Mouse (Mus musculus) CD4-positive helper T cell, adult 2 months (primary cell): Measurements from ENCODE around the gene Gm42878.
A peak's percentile ranks its signal among the peaks of the same experiment; 100 is the strongest.

Experiments
- DNase-seq: peaks from one replicate; pipeline ENCODE4 v3.0.0-alpha.2; 2012; ENCODE audit warnings: low read depth, missing footprints, low spot score

The Gm42878 gene

DNA sequence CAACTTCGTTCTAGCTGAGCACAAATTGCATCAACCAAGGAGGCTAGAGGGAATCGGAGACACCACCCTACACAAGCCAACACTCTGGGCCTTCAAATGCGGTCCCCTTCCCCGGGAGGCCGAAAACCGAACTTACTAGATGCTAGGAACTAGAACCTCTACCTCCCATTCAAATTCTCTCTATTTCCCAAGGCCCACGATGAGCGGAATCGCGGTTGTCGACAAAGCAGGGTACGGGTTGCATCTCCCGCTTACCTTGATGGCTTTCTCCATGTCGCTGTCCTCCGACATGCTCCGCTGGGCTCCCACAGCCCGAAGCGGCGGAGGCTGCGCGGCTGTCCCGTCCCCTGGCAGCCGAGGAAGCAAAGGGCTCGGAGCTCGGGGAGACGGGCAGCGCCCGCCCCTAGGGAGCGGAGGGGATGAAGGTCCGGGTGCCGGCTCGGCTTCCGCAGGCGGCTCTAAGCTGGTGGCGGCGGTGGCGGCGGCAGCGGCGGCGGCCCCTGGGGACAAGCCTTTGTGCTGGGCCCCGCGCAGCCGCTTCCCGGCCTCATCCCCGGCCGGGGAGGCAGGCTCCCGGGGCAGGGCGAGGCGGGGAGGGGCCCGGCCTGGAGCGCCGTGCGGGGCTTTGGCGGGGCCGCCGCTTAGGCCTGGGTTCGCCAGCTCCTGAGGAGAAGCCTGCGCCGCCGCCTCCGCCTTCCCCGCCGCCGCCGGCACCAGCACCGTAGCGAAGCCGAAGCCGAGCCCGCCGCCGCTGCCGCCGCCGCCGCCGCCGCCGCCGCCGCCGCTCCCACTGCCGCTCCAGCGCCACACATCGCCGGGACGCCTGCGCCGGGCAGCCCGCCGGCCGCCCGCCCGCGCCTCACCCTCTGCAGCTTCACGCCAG is at the start of gene Gm42878, which contains the start of gene Adam1a:
Gene Gm42878, minus strand, starts transcription at position 573 of the 883 bp plus-strand sequence.
Gene Adam1a, minus strand, starts transcription at position 573 of the 883 bp plus-strand sequence.
- DNase-seq: peak; percentile 65

DNA sequence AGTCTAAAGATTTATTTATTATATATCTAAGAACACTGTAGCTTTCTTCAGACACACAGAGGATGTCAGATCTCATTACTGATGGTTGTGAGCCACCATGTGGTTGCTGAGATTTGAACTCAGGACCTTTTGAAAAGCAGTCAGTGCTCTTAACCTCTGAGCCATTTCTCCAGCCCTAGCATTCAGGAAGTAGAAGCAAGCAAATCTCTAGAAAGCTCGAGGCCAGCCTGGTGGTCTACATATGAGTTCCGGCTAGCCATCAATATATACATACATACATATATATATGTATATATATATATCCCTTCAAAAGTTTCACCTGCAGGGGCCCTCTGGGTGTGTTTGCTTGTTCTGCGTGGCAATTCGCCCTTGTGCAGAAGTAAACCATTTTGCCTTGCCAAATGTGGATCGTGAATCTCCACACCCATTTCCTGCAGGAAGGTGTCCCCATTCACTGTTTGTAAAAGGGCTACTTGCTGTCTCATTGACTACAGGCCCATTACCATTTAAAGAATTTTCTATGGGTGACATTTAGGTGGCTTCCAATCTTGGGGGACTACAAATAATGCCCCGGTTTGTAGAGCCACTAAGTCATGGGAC is 49.5 kb upstream of the Gm42878 start:
- DNase-seq: no peak

DNA sequence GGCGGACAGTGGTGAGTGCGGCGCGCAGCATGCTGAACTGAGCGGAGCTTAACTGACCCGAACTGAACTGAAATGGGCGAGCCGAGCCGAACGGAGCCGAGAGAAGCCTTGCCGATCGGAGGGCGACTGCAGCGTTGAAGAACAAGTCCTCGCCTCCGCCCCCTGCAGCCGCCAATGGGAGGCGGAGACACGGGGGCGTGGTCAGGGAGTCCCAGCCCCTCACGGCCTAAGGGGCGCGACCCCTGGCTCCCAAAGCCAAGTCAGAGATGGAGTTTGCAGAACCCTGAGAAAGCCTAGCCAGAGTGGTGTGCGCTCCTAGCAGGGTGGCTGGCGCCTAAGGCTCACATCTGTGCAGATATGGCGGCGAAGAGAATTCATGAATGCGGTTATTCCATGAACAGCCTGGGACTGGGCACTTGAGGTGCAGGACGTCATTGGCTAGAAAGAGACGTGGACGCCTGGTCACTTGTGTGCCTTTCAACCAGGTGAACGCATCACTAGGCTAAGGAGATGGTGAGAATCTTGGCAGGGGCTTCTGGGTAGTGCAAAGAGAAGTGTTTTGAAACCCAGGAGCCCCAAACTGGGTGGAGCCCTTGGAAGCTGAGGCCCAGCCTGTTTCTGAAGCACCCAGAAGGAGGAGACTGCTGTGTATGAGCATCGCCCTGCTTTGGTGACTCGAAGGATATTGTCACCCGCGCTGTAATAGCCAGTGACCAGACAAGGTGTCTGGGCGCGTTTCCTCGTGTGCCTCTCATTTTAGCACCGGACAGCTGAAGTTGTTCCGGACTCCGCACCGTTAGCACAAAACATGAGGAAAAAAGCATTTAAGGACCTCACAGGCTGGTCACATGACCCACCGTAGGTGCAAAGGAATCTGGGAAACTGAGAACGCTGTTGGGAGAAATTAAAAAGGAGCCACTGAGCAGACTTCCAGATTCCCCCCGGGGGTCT is 48.4 kb upstream of the Gm42878 start, which contains the start of gene Aldh2:
Gene Aldh2, minus strand, starts transcription at position 374 of the 951 bp plus-strand sequence.
- peak; percentile 76 for DNase-seq

DNA sequence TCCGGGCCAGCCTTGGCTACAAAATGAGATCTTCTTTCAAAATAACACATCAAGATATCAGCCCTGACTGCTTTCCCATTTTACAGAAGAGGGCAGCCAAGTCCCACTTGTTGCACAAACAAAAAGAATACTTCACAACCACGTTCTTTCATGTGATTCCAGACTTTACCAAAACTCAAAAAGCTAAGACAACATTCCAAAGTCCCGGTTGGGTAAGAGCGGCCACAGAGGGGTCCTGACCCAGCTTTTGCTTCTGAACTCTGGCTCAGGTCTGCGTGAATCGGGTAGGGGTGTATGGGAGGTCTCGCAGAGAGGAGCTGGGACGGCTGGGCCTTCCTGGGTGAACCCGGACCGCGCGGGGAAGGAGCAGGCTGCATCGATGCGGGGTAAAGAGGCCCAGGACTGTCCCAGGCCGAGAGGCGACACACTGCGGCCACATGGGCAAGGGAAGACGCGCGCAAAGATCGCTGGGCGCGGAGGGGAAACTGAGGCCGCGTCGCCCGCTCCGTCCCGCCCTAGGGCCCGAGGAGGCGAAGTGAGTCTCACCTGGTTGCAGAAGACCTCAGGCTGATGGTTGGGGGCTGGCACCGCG is 47.6 kb upstream of the Gm42878 start:
- DNase-seq: no peak

DNA sequence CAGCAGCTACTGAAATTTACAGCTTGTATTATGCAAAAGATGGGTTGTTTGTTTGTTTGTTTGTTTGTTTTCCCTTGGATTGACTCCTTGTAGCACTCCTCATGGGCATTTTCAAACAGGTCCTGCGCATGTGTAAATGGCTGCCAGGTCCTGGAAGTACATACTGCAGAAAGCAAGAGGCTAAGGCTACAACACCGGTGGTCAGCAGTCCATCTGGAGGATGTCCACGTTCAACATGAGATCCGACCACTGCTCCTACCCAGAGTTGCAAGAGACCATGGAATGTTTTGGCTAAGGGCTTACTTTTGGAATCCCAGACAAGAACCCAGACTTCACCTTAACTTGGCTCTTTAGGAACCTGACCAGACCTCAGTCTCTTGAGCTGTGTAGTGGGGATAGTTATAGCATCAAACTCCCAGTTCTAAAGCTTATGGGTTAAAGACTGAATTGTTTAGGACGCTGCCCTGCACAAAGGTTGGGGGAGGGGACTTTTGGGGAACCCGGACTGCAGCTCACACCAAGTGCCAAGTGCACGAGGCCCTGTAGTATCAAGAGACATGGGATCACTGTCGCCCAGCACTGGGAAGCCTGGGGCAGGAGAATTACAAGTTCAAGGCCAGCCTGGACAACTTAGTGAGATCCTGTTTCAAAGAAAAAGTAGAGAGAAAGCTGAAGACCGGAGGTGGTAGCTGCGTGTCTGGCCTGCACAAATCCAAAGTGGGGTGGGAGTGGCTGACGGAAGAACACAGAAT is 47.0 kb upstream of the Gm42878 start:
- DNase-seq: no peak

DNA sequence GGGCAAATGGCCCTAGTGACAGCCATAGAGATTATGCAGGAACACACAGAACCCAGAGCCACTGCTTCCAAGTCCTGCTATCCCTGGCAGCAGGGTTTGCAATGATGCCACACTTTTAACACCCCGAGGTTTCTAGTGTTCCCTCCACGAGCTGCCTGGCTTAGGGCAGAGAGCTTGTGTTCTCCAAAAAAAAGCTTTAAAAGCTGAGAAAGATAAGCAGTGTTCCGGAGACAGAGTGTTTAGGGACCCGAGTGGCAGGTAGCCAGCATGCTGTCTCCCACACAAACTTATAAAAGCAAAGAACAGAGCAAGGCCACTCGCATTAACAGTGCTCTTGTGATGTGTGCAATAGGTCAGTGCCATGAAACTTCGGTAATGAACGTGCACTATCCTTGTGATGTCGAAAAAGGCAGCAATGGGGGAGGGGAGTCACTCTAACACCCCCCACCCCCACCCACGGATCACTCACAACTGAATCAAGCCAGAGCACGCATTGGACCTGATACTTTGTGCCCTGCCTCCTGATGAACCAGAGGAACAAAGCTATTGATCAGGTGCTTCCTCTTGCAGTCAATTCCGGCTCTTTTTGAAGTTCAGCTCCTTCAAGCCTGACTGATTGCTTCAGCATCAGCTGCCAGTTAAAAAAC is 46.3 kb upstream of the Gm42878 start:
- DNase-seq: no peak

DNA sequence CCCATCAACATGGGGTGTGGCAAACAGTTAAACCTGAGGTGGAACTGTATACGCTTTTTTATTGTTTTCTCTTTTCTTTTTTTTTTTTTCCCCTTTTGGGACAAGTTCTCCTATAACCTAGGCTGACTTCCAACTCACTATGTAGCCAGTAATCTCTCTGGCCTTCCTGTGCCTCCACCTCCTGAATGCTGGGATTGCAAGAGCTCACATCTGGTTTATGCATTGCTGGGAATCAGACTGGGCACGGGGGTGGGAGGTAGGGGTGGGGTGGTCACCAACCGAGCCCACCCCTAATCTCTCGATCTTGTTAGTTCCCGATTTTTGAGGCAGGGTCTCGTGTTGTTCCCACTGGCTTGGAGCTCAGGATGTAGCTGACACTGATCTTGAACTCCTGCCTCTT is 44.6 kb upstream of the Gm42878 start:
- no peak for DNase-seq

DNA sequence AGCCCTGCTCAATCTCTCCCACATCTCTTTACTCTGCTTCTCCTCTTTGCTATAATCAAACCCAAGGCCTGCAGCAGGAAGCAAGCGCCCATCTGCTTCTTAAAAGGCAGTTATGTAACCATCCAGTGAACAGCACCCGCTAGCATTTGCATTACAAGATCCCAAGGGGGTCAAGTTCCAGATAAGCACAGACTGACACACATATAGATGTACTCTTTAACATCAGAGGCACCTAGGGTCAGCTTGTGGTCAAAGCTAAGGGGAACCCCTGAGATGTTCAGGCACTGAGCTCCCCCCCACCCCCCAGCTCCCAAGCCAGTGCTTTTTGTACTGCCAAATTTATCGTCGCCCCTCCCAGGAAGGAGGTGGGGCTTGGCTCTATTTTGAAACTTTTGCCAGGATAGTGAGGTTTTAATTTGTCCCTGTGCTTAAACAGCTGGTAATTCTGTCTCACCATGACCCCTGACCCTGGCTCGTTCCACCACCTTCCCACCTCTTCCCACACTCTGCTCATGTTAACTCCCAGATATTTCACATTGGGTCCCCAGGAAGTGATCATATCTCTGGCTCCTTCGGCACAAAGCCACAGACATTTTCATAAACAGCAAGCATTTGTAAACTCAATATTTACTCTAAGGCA is 41.2 kb upstream of the Gm42878 start:
- DNase-seq: peak; percentile 25

DNA sequence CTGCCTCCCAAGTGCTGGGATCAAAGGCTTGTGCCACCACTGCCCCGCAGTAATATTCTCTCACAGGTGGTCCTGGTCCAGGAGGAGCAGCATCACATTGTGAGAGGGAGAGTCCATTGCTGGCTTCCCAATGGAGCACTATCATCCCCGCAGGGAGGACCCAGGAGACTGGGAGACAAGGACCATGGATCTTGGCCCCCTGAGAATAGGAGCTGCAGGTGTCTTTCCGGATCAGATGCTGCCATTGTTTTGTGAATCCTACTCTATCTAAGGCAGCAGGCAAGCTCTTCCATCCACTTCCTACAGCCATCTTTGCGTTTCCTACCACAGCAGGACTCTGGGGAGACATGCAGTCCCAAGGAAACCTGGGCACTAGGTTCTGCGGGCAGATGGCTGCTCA is 40.4 kb upstream of the Gm42878 start:
- no peak for DNase-seq

DNA sequence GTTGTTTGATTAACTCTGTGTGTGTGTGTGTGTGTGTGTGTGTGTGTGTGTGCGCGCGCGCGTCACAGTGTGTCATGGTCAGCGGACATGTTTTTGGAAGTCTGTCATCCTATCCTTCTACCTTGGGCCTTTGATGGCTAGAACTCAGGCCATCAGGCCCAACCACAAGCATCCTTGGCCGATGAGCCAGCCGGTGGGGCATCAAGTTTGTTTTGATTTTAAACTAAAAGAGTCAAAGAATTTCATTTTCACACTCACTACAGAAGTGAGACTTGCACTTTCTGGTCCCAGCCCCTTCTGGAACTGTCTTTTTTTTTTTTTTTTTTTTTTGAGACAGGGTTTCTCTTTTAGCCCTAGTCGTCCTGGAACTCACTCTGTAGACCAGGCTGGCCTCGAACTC is 39.7 kb upstream of the Gm42878 start:
- DNase-seq: no peak

DNA sequence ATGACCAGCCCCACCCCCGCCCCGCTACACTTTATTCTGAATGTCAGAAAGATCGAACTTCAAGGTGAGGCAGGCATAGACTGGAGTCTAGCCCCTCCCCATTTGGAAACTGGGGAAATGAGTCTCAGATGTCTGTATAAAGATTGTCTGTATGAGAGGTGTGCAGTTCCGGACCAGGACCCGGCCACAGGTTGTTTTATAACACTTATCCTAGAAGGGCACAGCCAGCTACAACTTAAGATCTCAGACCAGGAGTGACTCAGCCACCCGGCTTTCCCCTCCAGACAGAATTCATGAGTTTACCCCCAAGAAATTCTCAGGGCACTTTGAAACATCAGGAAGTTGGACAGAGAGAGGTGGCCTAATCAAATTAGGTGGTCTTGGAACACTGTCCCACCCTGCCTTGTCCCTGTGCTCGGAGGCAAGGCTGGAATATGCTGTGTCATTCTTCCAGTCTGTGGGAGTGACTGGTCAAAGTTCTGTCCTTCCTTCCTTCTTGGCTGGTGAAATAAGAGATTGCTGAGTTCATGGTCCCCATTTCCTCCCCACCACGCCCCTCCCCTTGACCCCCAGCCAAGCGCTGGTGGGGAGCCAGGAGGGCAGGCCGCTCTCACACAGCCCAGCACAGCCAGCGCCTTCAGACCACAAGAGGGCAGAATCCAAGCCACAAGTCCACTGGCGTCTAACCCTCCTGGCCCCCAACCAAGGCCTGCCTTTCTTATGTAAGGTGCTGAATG is 38.7 kb upstream of the Gm42878 start:
- DNase-seq: no peak

DNA sequence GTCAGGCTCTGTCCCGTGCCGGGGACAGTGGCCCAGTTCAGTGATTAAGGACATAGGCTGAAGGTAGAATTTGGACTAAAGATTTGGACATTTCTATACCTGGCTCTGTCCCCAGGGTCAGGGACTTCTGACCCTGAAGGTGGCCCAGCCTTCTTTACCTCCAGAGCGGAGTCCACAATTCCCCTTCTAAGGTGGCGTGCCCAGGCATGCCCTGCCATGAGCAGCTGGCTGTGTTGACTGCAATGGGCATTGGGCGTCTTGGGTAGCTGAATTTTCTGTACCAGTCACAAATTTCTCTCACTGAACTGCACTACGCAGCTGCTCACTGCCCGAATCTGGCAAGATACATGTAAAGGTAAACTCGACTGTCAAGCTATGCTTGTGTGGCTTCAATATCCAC is 36.7 kb upstream of the Gm42878 start:
- DNase-seq: no peak

DNA sequence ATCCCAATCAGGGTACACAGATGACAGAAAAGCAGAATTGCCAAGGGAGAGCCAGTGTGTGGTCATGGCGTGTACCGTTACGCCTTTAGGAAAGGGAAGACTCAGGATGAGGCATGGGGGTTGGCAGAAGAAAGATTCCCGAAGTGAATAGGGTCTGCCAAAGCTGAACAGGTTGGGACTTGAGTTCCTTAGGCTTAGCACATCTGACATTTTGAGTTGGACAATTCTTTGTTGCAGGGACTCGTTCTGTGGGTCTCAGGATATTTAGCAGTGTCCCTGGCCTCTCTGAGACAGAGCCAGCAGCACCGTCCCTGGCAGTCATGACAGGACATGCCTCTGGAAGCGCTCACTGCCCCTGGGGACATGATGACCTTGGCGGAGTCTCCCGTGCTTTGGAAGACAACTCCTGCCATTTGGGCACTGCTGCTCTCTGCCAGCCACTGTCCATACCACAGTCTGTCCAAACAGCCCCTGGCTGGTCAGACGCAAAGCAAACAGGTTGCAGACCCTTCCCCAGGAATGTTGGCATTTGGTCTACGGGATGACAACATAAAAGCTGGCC is 31.7 kb upstream of the Gm42878 start:
- no peak for DNase-seq

DNA sequence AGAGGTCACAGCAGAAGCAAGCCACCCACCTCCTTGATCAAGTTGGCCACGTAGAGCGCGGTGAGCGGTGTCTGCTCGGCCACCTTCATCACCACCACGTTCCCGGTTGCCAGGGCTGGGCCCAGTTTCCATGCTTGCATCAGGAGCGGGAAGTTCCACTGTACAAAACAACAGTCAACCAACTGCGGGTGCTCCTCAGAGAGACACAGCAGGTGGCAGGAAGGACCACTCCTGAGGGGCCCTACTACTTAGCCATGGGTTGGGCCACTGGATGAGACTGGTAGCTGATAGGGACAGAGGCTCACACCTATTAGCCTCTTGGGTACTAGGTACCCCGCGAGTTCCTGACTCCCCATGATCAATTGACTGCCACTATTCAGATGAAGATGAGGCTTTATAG is 30.6 kb upstream of the Gm42878 start:
- no peak for DNase-seq

DNA sequence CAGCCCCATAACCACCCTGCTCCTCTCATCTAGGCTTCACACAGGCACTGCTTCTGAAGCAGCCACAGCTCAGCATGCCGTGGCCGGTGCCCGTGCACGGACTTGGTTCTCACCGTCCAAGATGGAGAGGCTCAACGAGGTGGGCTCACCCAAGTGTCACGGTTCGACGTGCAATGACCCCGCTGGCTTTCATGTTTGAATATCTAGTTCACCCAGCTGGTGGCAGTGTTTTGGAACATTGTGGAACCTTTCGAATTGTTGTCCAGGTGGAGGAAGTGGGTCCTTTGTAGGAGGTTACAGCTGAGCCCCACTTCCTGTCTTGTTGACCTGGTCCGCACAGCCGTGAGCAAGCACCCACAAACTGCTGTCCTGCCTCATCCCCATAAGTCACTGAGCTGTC is 28.9 kb upstream of the Gm42878 start:
- no peak for DNase-seq

DNA sequence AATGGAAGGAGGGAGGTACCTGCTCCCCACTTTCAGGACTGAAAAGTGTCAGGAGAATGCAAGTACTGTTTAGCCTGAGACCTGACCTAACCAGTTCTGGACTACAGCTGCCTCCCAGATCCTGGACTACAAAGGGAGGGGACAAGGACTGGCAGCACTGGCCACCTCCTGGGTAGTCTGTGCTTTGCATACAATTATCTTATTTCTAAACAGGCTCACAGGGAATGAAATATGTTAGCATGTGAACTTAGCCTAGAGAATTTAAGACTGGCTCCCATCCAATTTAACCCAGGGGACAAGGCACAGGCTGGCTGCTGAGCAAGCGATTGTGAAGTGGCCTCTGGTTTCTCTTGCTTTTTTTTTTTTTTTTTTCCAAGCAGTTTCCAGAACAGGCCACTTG is 25.5 kb upstream of the Gm42878 start:
- DNase-seq: no peak

DNA sequence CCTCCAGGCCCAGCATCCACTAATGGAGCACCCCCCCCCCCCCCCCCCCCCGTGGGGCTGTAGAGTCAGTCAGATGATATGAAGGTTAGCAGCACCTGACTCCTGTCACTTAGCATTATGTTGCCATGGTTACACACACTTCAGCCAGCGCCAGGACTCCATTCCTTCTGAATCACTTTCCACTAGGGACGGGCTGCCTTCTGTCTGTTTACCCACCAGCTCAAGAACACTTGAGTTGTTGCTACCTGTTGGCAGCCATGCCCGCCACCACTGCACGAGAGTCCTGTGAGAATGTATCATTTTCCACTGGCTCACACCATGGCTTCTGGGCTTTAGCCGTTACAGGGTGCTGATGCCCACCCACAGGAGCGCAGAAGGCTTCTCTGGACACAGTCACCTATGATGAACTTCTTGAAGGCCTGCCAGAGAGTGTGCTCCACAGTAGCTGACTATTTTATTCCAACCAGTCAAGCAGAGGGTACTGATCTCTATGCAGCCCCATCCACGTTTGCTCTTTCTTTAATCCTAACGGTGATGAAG is 24.7 kb upstream of the Gm42878 start:
- DNase-seq: no peak

DNA sequence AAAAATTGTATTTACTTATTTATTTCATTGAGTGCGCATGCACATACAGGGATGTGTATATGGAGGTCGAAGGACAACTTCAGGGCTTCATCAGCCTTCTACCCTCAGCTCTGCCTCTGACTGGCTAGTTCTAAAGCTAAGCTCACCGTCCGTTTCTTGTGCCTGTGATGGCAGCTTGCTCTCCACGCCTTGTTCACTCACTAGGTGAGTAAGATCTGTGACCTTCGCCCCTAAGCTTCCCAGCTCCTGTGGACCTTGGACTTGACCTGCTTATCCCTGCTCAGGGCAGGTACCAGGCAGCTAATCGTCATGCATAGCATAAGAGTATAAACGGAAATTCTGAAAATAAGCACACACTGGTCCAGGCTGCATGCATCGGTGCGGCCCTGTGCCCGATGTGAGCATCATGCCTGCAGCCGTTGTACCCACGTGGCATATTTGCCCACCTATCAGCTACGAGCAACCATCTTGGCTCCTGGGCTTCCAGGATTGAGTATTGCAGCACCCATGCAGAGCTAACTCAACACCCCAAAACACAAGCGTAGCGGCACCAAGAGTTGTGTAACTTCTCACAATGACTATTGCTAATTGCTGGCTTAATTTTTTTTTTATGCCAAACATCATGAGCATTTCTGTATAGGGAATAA is 20.9 kb upstream of the Gm42878 start:
- DNase-seq: no peak
